Mouse (Mus musculus) left cerebral cortex, postnatal 4 days (tissue): ENCODE results near the gene Olfr498. TPM values are rescaled to one million over a fixed set of nuclear protein-coding genes. Genes with fewer than 3 reads are reported as not detected.

Source experiments
- DNase-seq: peaks from one replicate; pipeline ENCODE4 v3.0.0-alpha.2; 2022
- intact Hi-C: fragments of 180-260 bp; cut with DNase I; formaldehyde crosslinking; loops from one replicate; pipeline ENCODE4 v1.15.1; 2025
- total RNA-seq, 2 experiments: library from RNA; stranded (reverse); gene quantifications; 2 replicates each; pipeline ENCODE4 v1.2.3; 2021

The Olfr498 gene
- not detected for total RNA-seq

DNA sequence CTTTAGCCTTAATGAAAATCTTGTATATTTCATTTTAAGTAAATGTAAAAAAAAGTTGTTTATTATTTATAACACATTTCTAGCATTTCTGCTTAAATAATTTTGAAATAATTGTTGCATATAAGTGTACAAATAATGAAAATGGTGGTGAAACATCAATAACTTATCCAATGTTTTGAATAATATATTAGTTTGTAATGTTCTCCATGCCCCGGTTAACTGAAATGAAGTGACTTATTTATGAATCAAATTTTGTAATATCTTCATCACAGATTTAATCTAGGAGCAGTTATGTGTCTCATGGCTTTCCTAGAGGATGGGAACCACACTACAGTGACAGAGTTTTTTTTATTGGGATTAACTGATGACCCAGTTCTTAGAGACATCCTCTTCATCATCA lies at the start of gene Olfr498:
Olfr498 (plus strand) TSS at position 301 of the 400 bp plus-strand sequence.
- DNase-seq, result no peak
- intact Hi-C loops, result no loop called here

DNA sequence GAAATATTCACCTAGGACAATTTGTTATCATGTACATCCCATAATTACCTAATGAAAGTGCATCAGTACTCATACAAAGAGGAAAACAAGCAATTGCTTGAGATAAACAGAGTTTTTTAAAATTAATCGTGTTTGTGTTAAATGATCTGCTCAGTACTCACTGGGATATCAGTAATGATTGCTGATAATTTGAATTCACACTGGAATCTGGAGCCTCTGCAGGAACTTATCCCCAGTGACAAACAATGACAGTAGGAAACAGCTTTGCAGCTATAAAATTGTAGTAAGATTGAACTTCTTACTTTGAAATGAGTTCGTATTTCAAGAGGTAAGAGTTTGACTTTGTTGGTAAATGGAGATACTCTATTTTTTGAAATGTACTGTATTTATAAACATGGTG lies 45.0 kb upstream of the Olfr498 start, which contains the start of gene Olfr497:
Olfr497 (plus strand) TSS at position 301 of the 400 bp plus-strand sequence.
- intact Hi-C loops, result no loop called here
- no peak for DNase-seq

Other genes starting within 250 kb of the Olfr498 start
- not detected for gene Olfr488, start 207.0 kb upstream of the Olfr498 start, total RNA-seq
- gene Olfr490, start 176.4 kb upstream of the Olfr498 start, total RNA-seq, result not detected
- not detected for gene Olfr491, start 151.9 kb upstream of the Olfr498 start, total RNA-seq
- gene Olfr492, start 141.7 kb upstream of the Olfr498 start, total RNA-seq, result not detected
- gene Olfr493, start 118.3 kb upstream of the Olfr498 start, total RNA-seq, result not detected
- not detected for gene Olfr494, start 100.0 kb upstream of the Olfr498 start, total RNA-seq
- gene Olfr495, start 72.2 kb upstream of the Olfr498 start, total RNA-seq, result not detected
- not detected for gene Olfr497, start 44.9 kb upstream of the Olfr498 start, total RNA-seq
- gene Olfr502, start 59.7 kb downstream of the Olfr498 start, total RNA-seq, result not detected
- gene Olfr503, start 79.2 kb downstream of the Olfr498 start, total RNA-seq, result not detected
- not detected for gene Olfr504, start 100.5 kb downstream of the Olfr498 start, total RNA-seq
- gene Olfr506, start 145.5 kb downstream of the Olfr498 start, total RNA-seq, result not detected
- gene Olfr507, start 156.5 kb downstream of the Olfr498 start, total RNA-seq, result not detected
- not detected for gene Olfr508, start 164.7 kb downstream of the Olfr498 start, total RNA-seq
- gene Olfr509, start 186.6 kb downstream of the Olfr498 start, total RNA-seq, result not detected
- not detected for gene Olfr510, start 201.1 kb downstream of the Olfr498 start, total RNA-seq
- not detected for gene Olfr512, start 248.0 kb downstream of the Olfr498 start, total RNA-seq